Mouse (Mus musculus): ENCODE data around the gene Tet3. TPM values are rescaled to one million over a fixed set of nuclear protein-coding genes. Genes with fewer than 3 reads are reported as not detected.
"Not testable (repeated sequence)": the region's sequence is repeated elsewhere in the genome, so short reads cannot be mapped to it uniquely, and the experiment has no call there.

The Tet3 gene
- total RNA-seq, 2 experiments from 2014 or later: 53.2 to 58.7 TPM

GRCm38 (mm10) chr6:83381510-83382491 is 77.1 kb downstream of the Tet3 start:
- DNase-seq (ENCODE audit: low spot score in 2 of 2): no peak

DNA sequence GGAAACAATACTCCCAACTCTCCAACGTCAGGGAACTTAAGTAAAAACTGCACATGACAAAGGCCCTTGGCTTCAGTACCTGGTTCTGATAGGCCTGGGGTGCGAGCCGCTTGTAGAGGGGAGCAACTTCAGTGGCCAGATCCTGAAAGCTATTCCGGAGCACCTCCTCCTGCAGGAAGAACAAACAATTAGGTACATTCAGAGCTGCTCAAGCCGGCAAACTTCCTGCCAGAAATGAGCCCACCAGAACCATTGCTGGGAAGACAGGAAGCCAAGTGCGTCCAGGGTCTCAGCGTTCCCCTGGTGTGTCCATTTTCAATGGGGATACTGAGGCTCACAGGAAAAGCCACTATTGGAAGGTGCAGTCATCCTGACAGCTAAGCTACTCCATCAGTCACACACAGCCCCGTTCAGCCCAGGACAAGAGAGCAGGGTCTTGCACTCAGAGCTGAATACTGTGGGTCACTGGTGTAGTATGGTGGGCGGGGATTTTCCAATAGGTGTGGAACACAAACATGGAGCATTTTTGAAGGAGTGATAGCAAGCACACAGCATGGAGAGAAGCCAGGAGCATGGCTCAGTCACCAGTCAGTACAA is 85.1 kb downstream of the Tet3 start:
- no peak for DNase-seq (ENCODE audit: low spot score in 2 of 2)

- no peak for DNase-seq (ENCODE audit: low spot score in 2 of 2)
Observed at GRCm38 (mm10) chr6:83371350-83371749, 87.5 kb downstream of the Tet3 start.

- DNase-seq (ENCODE audit: low spot score in 2 of 2): no peak
Observed at GRCm38 (mm10) chr6:83370316-83370965, 88.4 kb downstream of the Tet3 start.

DNA sequence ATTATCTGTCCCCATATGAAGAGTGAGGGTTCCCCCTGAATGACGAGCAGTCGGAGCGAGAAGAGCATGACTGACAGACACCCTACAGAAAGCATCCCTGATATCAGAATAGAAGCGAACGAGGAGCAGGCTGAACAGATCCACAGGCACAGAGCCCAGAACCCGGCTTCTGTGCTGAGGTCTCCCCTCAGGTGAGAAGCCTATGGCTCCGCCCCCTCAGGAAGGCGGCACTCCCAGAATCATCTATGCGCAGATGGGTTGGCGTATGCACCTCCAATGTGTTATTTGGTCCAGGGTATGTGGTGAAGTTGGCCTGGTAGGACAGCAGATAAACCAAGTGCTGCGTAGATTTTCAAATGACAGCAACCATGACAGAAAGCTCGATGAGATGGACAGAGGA is 95.8 kb downstream of the Tet3 start:
- DNase-seq (ENCODE audit: low spot score in 2 of 2): no peak

- DNase-seq (ENCODE audit: low spot score in 2 of 2): no peak
Observed at GRCm38 (mm10) chr6:83361523-83362248, 97.2 kb downstream of the Tet3 start.

GRCm38 (mm10) chr6:83357436-83357835 is 101.4 kb downstream of the Tet3 start:
- DNase-seq (ENCODE audit: low spot score in 2 of 2): no peak

- DNase-seq (ENCODE audit: low spot score in 2 of 2): peak; percentile 78 to 89
Observed at GRCm38 (mm10) chr6:83356569-83357138, 102.2 kb downstream of the Tet3 start.

DNA sequence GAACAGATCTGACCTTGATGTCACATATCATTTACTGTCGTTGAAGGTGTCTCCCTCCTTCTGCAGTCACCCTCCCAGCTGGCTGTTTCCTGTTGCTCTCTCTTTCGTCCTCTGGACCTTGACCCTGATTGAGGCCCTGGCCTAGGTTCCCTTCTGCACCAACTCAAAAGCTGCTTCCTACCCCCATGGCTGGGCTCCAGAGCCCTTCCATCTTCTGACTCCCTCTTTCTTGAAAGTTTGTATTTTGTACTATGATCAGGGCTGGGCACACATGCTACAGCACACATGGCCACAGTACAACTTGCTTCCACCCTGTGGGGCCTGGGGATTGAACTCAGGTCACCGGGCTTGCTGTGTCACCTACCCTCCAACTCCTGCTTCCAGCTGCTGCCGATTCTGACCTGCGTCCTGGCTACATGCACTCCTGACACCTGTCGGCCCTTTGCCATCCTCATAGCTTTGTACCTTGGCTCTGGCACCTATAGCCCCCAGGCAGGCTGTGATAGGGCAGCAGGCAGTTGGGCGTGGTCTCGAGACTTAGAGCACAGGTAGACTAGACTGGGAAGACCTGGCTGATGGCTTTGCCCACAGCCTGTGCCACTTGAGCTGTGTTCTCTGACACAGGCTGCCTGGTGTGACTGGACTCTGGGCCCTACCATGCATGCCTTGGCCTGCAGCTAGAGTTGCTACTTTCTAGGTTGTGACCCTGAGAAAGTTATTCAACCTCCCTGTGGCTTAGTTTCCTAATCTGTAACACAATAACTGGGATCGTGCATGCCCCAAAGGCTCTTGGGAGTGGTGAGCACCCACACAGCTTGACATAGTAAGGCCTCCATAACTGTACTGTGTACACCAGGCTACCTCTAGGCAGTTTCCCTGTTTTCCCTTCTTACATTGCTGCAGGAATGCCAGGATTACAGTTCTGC is 103.8 kb downstream of the Tet3 start:
- no peak for DNase-seq (ENCODE audit: low spot score in 2 of 2)

DNA sequence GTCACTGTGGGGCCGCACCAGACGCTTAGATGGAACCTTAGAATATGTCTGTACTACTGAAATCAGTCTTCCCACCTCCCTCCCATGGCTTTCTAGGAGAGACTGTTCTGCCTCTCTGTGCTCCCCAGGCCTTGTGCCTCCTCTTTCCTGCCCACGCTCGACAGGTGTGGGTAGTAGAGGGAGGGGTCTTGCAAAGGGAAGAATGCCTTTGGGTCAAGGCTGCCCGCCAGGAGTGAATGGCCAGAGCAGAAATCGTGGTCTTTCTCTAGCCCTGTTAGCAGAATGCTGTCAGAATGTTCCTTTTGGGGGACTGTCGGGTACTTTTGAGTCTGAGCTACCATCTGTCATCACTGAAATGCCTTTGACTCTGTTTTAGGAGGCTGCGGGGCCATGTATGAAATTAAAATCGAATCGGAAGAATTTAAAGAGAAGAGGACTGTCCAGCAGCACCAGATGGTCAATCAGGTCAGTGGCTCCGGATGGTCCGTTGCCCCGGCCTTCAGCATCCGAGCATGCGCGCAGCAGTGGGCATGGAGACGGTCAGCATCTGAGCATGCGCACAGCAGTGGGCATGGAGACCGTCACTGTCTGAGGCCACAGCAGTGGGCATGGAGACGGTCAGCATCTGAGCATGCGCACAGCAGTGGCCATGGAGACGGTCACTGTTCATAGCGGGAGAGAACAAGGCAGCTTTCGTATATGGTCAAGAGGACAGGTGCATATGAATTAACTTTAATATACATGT is 106.0 kb downstream of the Tet3 start:
- DNase-seq (ENCODE audit: low spot score in 2 of 2): no peak

DNA sequence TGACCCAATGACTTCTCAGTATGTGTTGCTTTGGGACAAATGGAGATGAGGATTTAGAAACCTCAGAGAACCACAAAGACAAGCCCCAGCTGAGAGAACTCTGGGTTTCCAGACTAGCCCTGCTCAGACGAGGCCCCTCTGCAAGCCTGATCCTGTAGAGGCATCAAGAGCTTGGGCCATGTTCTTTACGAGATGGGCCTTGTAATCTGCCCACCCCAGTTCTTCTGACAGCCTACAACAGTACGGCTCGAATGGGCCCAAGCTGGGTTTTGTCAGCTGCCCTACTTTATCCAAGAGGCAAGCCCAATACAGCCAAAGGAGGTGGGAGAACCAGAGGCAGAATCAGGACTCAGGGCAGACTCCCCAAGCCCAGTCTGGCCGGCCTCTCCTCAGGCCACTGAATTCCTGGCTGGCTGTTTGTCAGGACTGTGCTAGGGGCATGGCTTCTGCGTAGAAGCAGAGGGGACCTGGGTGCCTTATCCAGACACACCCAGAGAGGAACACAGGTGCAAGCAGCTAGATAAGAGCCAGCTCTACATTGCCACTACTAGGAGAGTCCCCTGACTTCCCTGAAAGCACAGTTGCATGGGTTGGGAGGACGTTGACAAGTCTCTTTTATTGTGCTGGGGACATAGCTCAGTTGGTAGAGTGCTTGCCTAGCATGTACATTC is 107.3 kb downstream of the Tet3 start:
- DNase-seq (ENCODE audit: low spot score in 2 of 2): no peak

DNA sequence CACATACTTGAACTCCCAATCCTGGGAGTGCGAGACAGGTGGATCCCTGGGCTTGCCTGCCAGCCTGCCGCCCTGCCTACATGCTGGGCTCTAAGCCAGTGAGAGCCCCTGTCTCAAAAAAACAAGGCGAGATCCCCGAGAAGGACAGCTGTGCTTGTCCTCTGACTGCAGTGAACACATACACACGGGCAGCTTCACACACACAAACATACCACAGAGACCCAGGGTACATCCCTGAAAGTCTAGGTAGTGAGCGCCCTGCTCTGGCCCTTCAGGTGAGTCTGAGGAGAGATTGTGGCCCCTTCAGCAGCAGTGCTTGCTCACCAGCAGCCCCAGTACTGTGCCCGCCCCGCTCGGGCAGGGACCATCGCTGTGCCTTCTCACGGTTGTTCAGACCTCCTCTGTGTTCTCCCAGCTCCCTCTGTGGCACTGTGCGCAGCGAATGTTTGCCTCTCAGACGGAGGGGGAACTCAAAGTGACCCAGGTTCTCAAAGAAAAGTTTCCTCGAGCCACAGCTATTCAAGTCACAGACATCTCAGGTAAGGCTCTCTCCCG is 108.0 kb downstream of the Tet3 start:
- no peak for DNase-seq (ENCODE audit: low spot score in 2 of 2)

GRCm38 (mm10) chr6:83350172-83350571 is 108.7 kb downstream of the Tet3 start:
- DNase-seq (ENCODE audit: low spot score in 2 of 2): no peak

GRCm38 (mm10) chr6:83349274-83349958 is 109.5 kb downstream of the Tet3 start:
- DNase-seq (ENCODE audit: low spot score in 2 of 2): peak; percentile 85 to 90

DNA sequence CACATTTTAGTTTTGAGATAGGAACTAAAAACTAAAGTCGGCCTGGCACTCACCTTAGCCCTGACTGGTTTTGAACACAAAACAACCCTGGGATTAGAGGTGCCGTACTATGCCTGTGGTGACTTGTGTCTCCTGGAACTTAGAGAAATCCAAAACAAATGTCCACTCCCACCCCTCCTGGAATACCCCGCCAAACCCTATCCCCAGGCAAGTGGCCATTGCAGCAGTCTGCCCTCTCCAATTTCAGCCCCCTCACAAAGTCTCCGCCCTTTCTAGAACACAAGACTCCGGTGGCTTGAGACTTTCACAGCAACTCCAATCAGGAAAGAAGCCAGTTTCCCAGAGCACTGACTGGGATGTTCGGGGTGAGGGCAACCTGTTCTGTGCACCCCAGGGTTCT is 110.0 kb downstream of the Tet3 start, which contains the start of gene Bola3:
TSS of gene Bola3 (plus strand) at position 275 of the 400 bp plus-strand sequence.
- no peak for DNase-seq (ENCODE audit: low spot score in 2 of 2)

DNA sequence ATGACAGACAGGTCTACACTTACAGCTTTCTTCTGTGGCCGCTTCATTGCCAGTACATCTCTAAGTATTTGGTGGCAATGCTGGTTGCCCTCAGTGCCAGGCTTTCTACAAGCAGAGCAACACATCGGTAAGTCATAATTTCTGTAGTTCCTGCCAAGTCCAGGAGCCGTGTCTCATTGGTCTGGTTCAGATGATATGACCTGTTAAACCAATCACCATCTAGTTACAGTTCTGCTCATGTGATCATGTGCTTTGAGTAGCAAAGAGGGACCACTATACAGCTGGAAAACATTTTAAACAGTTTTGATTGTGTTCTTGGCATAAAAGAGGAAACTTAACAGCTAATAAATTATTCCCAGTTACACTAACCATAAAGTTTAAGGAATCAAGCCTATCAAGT is 111.0 kb downstream of the Tet3 start:
- no peak for DNase-seq (ENCODE audit: low spot score in 2 of 2)

- not testable (repeated sequence) for DNase-seq (ENCODE audit: low spot score in 2 of 2)
Observed at GRCm38 (mm10) chr6:83345285-83345684, 113.6 kb downstream of the Tet3 start.

DNA sequence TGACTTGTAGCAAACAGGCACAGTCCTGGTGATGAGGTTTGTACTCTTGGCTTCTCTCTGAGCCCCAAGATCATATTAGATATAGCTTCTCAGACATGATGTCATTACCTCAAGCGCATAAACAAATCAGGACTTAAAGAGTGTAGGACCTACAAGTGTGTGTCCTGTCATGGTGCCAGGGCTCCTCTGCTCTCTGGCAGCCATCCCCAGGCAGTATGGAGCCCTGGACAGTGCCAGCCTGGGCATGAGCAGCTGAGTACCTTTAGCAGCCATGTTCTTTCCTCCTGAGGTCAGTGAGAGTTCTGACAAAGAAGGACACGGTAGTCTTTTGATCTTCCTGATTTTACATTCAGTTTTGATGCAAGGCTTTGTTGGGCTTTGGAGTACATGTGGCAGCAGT is 115.9 kb downstream of the Tet3 start:
- DNase-seq (ENCODE audit: low spot score in 2 of 2): no peak

Data from layer of hippocampus, adult 18-20 months (tissue).